Mouse (Mus musculus) kidney, adult 18-20 months (tissue): Measurements from ENCODE around the gene Agap1.

ENCODE experiments used
- DNase-seq: peaks from one replicate; pipeline ENCODE4 v3.0.0; 2021

Gene Agap1

DNA sequence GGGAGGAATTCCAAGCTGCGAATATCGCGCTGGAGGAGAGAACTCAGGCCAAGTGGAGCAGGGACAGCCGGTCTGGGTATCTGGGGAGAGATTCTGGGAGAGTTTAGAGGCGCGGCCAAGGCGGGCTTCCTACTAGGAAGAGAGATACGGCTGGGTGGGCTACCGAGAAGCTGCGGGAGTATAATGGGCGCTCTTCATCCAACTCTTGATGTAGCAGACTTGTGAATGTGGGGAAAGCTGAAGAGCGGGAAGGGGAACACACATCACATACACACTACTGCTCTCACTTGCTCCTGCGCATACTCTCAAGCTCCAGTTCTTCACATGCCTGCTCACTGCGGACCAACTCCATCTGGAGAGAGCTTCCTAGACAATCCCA lies 469.0 kb downstream of the Agap1 start:
- no peak for DNase-seq

DNA sequence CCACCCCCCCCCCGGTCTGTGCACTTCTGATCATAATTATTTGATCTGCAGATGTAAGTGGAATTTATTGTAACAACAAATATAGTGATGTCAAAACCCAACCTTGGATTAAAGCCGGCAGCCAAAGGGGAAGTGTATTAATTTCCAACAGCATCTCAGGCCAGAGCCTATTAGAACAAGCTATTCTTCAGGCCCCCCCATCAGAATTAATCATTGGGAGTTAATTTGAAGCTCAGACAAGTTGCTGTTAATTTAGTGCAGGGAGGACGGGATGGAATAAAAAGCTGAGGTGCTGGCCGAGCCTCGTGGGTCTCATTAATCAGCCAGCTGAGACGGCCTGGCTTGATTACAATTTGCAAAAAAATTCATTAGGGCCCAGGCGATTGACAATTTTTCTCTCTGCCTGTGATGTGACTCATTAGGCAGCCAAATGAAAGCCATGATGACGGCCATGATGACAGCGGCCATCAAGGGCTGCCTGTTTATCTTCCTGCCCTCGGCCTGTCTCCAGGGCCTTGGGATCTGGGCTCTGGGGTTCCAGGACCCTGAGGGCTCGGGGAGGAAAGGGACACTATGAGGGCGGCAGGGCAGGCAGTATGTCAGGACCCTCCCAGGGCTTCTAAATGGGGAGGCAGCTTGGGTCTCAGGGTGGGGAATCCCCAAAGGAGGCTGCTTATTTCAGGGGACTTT lies 471.0 kb downstream of the Agap1 start:
- DNase-seq, result no peak

DNA sequence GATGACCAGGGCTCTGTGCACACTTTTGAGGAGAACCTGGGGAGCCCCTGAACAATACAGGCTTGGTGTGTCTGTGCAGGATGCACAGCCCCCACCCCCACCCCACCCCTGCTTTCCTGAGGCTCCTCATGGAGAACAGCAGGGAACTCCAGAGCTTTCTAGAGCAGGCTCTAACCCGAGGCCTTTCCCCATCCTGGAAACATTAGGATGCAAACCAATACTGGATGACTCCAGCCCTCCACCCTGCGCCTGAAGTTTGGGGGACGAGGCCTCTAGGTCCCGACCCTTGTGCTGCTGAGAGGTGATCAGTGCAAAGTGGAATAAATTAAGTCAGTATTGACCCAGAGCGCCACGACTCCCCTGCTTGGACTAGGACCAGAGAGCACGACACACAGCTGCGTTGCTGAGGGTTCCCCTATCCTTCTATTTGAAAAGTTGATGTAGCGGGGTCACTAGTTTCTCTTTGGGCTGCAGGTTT lies 472.0 kb downstream of the Agap1 start:
- DNase-seq, result no peak

DNA sequence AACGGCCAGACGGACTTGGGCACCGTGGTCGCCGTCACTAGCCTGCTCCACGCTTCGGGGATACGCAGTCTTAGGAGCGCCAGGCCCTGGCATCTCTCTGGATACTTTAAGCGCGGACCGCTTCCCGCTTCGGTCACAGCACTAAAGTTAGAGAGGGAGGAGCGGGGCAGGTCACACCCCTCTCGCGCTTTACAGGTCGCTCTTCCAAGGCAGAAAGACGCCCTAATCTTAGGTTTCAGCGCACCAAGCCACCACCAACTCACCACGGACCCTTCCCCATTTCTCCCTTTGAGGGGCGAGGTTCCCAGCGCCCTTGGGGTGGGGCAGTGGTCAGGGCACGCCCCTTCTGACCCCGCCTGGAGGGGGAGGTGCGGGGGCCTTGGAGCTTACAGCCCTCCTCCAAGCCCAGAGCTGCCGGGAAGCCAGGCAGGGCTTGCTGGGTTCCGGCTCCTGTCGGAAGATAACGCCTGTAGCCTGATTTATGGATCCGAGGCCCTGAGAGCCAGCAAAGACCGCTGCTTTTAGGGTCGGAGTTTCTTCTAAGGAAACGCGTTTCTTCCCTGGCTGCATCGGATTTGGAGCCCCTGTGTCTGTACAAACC lies 472.6 kb downstream of the Agap1 start:
- no peak for DNase-seq

DNA sequence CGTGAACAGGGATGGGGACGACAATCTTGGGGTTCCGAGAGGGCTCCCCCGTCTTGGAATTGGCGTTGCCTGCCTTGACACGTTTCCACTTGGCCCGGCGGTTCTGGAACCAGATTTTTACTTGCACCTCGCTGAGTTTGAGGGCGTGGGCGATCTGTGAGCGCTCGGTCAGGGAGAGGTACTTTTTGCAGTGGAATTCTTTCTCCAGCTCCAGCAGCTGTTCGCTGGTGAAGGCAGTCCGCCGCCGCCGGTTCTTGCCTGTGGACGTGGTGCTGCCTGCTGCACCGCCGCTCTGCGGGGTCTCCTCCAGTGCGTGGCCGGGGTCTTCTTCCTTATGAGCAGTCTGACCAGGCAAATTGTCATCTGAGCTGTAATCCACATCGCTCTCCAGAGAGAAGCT lies 474.1 kb downstream of the Agap1 start:
- no peak for DNase-seq

DNA sequence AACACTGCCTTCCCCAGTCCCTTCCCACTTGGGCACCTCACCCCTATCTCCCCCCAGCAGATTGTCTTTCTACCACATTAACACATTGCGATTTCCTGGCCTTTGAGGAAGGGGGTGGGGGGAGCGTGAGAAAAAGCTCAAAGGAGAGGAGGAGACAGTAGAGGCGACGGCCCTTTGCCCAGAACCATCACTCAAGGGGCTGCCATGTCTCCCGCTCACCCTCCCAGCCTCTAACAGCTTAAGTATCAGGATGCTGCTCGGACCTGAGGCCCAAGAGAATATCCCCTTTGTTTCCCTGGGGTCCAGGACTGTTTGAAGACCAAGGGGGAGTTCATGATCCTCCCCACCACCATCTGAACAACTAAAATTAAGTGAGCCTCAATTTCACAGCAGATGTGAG lies 474.6 kb downstream of the Agap1 start:
- no peak for DNase-seq

DNA sequence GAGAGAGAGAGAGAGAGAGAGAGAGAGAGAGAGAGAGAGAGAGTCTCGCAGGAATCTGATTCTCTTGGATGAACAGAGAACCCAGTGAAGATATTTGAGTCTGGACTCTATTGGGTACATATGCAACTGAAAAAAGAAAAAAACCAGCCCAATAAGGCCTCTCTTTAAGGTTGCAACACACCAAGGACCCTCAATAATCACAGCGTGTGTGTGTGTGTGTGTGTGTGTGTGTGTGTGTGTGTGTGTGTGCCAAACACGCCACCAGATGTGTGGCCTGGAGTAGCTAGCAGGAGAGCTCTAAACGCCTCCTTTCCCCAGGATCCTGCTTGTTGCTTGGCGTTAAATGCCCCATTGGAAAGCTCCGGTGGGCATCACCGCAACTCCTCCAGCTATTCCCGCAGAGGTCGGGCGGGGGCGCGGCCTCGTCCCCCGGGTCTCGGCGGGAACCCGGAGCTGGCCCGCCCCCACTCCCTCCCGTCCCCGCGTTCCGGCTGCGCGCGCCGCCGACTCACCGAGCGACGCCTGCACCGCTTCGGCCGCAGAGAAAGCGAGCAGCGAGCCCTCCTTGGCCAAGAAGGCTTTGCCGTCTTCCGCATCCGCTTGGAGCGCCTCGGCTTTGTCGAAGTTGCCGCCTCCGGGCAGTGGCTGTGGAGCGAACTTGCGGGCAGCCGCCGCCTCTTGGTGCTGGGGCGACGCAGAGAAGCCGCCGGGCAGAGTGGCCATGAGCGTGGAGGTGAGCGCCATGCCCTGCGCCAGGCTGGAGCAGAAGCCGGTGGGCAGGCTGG lies 475.3 kb downstream of the Agap1 start:
- no peak for DNase-seq

DNA sequence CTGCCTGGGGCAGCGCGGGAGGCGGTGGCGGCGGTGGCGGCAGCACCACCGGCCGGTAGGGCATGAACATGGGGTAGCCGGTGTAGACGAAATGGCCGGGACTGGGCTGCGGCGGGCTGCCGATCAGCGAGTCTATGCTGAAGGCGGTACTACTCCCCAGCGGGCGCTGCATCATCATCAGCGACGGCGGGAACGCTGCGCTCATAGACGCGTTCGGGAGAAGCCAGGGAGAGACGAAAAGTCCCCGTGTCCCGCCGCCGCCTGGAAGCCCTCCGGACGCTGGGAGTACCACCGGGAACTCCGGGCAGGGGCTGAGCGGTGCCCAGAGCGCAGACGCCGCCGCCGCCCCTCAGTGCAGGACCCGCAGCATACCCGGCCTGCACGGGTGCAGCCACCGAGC lies 475.9 kb downstream of the Agap1 start:
- no peak for DNase-seq

DNA sequence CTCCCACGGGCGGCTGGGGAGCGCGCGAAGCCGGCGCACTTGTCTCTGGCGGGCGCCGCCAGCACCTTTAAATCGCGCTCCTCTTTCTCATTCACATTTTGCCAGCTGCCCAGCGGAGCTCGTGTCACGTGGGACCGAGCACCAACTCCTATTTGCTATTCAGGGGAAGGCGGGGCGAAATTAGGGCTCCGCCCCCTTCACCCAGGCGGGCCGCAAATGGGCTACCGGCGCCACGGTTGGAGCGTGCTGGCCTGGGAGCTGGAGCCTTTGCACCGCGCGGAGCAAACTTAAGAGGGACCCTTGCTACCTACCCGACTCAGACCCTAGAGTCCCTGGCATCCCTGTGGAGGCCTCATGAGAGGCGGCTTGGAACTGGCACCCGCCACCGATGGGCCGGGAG lies 476.5 kb downstream of the Agap1 start, which contains the start of gene Gbx2:
Gene Gbx2, minus strand, starts transcription at position 60 of the 400 bp plus-strand sequence.
- DNase-seq, result peak; percentile 47

DNA sequence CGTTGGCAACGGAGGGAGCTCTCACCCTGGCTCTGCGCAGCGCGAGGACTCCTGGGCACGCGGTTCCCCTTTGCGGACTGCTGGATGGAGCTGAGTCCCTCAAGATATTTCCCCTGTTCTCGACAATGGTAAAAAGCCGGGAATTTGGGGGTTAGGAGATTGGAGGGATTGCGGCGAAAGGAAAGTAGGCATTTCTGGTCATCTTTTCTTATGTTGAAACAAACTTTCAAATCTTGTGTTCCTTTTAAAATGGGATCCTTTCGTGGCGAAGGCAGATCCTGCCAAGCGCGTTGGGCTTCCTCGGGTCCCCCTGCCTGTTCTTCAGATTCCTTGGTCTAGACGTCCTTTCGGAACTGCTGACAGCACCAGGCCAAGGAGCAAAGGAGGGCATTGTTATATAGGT lies 477.4 kb downstream of the Agap1 start:
- DNase-seq, result no peak

DNA sequence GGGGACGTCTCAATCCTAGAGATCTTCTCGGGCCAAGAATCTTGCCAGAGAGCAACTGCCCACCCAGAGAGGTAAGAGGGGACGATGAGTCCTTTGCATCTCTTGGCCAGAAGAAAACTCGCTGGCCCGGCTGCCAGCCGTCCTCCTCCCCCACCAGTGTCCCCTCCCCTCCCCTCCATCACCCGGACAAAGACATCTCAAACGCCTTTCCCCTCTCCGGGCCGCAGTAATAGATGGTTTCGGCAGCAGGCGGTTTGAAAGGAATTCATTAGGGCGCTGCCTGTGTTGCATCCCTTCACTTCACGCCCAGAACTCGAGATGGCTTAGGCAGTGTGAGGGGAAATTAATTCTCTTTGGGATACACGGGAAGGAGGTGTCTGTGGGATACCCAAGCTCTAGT lies 478.0 kb downstream of the Agap1 start:
- no peak for DNase-seq

DNA sequence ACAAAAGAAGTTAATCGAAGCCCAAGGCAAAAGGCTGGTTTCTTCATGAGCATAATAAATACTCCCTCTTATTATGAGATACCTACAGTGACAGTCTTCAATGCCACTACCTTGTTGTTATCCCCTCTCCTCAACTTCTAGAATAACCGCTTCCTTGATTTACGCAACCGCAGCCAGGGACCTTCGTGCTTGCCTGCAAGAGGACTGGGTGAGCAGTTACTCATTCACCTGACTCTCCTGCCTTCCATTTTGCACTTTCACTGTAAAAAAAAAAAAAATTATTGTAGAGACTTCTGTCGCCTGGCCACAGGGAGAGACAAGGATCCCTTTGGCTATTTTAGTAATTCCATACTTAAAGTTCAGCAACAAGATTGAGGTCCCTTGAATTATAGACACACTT lies 478.4 kb downstream of the Agap1 start:
- no peak for DNase-seq

DNA sequence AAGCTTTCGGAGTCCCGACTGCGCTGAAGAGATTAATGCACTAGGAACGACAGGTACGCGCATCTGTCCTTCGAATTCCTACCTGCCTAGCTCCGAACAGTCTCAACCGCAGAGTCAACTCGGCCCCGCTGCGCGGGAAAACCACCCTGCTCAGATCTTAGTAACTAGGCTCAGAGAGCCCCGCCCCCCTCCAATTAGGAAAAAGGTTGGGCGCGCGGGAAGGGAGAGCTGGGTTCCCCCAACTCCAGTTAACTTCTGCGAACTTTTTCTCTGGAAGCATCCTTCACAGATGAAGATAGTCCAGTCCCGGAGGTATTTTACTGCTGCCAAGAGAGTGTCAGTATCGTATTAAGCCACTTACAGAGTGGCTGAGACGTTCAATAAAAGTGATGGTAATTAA lies 479.2 kb downstream of the Agap1 start:
- DNase-seq, result no peak

DNA sequence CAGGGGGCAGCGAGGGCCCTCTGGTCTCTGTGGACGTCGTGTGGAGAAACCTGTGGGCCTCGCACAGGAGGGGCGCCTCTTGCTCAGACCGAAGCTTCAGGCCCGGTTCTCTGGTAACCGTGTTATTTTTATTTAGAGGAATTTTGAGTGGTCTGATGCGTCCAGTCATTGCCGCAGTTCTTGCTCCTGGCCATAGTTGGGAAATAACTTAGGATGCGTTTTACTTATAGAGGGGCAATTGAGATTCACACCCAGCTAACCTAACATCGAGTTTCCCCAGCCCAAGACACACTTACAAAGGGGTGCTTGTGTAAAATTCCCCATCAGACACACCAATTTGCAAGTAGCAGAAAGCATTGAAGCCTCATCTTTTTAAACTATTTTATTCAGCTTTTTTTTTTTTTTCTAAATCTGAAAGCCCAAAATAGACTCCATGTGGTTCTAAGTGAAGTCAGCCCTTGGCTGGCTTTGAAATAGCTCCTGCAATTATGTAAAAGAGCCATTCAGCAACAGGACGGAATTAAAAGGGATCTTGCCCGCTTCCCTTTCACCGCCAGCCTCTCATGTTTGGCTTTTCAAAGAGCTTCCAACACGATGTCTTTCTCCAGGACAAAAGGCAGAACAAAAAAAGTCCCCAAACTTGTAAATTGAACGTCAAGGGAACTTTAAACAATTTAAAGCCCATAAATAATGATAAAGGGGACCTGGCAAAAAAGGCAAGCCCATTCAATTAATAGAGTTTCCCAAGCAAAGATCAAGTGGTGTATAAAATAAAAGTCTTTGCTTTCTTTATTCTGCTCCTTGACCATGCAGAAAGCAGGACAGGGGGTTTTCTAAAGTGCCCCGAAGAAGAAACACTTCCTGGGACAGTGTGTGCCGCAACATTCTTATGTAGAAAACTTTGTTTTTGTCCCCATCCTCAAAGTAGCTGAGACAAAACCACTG lies 480.0 kb downstream of the Agap1 start:
- no peak for DNase-seq

DNA sequence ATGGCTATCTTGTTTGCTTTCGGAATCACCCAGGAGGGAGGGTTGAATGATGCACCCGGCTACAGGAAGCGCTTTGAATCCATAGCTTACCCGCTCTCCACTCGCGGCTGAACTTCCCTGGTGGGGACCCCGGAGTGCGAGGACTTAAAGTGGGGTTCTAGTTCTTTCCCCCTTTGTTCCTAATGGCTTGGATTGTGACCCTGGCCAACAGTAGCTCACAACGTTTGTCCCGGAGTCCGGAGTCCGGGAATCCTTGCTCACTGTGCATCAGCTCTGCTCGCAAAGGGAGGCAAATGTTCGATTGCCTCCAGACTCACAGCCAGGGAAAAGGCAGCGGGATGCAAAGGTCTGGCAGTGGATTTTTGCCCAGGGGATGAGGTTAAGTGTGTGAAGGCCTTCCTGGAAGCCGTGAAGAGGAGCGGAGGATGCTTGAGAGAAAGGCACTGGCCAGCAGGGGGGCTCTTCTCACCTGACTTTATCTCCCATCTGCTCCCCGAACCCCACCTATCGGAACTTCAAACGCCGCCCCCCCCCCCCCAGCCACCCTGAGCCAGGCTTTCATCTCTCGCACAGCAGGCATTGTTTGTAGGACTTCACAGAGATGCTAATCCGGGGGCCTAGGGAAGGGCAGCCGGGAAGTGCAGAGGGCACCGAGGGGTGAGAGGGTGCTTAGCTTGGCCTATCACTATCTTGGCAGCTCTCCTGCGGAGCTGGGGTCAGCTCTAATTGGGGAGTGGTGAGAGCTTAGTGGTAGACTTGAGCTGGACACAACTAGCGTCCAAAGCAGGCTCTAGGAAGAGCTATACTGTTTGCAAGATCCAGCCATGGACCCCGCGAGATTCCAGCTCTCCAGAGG lies 481.1 kb downstream of the Agap1 start:
- no peak for DNase-seq

DNA sequence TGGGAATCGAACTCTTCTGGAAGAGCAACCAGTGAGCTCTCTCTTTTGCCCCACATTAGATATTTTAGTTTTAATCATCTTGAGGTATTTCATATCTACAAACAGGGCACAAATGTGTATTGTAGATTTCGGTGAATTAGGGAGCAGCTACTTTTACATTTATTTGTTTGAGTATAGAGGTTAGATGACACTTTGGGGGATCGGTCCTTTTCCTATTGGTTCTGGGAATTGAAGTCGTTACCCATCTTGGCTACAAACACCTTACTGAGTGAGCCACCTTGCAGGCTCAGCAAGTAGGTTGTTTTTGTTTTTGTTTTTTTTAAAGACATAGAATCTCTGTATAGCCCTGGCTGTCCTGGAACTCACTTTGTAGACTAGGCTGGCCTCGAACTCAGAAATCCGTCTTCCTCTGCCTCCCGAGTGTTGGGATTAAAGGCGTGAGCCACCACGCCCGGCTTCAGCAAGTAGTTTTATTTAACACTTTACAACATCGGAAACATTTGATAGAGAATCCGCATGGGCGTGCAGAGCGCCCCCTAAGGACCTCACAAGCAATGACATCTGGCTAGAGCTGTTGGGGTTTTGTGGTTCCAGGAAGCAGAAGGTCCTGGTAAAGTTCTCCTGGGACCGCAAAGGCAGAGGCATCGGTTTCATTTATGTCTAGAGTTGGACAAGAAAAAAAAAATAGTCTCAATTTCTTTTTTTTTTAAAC lies 484.4 kb downstream of the Agap1 start:
- DNase-seq, result no peak

DNA sequence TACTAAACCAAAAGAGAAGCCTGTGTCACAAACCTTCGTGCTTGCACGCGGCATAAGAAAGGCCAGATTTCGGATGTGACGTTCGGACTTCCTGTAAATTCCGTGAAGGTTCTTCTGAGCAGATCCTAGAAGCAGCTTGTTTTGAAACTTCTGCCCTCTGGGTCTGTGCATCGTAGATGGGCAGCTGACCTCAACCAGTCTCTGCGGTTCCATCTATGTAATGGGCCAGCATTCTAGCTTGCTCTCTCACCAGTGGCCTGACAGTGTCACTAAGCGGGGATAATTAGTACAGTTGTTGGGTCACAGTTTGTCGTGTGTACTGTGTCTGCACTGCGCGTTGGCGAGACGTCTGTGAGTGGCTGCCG lies 485.0 kb downstream of the Agap1 start:
- no peak for DNase-seq

DNA sequence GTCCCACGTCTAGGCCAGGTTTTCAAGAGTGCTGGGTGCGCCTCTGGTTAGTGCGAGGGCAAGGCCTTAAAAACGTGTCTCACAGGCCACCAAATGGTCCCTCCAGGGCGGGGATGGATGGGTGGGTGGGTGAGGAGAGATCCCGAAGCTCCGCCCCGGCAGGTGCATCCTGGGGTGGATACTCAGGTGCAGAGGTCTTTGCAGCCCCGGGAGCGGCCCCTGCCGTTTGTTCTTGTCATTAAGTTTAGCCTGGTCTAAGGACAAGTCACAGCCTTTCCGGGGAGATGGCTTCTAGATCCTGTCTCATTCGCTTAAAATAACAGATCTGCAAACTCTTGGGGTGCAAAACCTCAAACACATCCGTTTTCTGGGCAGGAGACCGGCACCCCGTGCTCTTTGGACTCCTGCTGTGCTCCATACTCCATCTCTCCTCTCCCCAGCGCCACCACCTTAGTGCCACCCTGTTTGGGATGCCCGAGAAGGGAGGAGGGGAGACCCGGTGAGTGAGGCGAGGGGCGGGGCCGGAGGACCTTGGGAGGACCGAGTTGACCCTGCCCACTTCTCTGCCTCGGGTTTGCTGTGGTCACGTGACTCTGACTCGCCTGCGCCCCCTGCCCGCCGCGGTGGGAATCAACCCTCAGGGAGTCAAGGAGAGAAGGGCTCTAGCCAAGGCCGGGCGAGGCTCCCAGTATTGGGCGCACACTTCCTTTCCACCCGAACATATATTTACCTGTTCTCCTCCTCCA lies 485.5 kb downstream of the Agap1 start:
- peak; percentile 81 for DNase-seq

DNA sequence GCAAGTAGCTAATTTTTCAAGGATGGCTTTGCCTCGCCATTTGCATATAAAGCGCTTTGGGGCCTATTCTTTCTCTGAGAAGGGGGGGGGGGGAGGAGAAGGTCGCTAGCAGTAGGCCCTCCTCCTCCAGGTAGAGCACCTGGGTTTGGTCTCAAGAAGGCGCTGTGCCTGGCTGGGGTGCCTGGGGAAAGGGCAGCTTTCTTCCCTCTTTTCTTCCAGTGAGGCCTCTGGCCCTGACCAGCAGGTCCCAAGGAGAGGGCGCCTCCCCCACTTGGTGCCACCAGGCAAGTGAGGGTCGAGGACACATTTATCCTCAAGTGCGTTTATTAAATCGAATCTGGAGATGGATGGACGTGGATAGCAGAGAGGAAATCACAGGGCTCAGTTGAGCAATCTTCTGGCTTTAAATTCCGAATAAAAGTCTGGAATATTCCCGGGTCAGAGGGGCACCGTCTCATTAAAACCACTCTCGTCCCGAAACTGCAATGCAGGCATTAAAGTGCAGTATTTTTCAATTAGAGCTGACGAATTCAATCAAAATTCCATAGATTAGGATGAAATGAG lies 486.4 kb downstream of the Agap1 start:
- no peak for DNase-seq

DNA sequence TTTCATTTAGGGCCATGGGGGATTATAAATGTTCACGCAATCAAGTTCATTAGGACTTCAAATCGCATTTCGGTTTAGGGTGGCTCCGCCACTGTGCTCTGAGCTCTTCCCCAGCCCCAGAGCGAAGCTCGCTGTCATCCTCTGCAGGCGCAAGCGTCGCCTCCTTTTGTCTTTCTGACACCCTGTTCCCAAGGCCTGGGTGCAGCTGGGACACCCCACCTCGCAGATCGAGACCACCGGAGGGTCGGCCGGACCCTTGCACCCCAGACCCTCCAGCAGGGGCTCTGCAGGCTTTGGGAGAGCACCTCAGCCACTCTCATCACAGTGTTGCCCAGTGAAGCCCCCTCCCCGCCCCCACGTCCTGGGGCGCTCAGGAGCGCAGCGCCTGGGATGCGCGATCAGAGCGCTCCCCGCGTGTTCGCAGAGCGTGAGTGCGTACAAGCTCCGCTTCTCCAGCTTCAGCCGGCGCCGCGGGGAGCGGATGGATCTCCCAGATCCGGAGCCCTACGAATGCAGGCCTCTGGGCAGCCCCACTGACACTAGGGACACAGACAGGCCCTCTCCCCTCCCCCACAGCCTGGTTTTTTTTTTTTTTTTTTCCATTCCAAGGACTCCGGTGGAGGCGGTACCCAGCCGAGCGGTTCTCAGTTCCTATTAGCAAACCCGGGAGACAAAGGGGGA lies 487.2 kb downstream of the Agap1 start:
- DNase-seq, result no peak
